Mouse (Mus musculus) cerebellum, adult 2 months (tissue): ENCODE data around the gene Gltp.

ENCODE experiments used
- CTCF ChIP-seq: fragments of 200-500 bp; IDR thresholded peaks from 2 replicates; pipeline ENCODE4 v1.5.1; 2011; ENCODE audit warnings: low read depth, mild to moderate bottlenecking, control low read depth, low read length, moderate library complexity, borderline replicate concordance; ENCODE audit not compliant: insufficient read depth
- POLR2A ChIP-seq: fragments of 200-500 bp; IDR thresholded peaks from 2 replicates; pipeline ENCODE4 v1.6.1; 2011; ENCODE audit warnings: low read length, control low read depth, borderline replicate concordance; ENCODE audit not compliant: insufficient read depth

DNA sequence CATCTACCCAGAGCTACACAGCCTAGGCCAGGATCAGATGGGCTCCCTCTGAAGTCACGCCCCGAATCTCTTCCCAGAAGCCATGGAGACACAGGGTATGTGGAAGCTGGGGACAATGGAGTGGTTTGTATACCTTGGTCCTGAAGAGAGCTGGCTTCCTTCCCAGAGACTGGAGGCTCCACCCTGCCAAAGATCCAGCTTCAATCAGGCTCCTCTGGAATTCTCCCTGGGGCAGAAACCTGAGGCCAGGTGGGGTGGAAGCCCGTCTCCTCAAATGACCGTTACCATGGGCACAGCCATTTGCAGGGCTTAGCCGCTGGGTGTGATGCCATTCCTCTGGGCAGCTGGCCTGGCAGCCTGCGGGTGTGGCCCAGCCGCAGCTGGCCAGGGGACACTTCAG, 26.0 kb downstream of the Gltp start:
- TF ChIP-seq POLR2A (no peak), CTCF (no peak)
